Mouse (Mus musculus) erythroid progenitor cell, adult 5-6 weeks (primary cell): ENCODE data around the gene Angptl1. TPM values are rescaled to one million over a fixed set of nuclear protein-coding genes. Genes with fewer than 3 reads are reported as not detected.

Experiments used
- ATAC-seq: replicated peaks from 2 replicates; pipeline ENCODE4 v1.8.0; 2016; ENCODE audit warnings: moderate number of reproducible peaks, mild to moderate bottlenecking, moderate TSS enrichment, inconsistent platforms; ENCODE audit not compliant: poor library complexity, low FRiP score, severe bottlenecking
- total RNA-seq, 2 experiments: library from RNA; stranded (forward) in 1 of 2; stranded (reverse) in 1 of 2; fragments of 150-400 nt in 1 of 2; fragments of 186-747, 209-891 nt in 1 of 2; gene quantifications; 2 replicates each; pipeline versions ENCODE4 v1.2.3 to v1.2.4; 2015 to 2017; ENCODE audit warnings: low replicate concordance in 2 of 2

Gene Angptl1
- total RNA-seq, 2 experiments from 2014 or later, result 0.53 TPM; not detected in 1

DNA sequence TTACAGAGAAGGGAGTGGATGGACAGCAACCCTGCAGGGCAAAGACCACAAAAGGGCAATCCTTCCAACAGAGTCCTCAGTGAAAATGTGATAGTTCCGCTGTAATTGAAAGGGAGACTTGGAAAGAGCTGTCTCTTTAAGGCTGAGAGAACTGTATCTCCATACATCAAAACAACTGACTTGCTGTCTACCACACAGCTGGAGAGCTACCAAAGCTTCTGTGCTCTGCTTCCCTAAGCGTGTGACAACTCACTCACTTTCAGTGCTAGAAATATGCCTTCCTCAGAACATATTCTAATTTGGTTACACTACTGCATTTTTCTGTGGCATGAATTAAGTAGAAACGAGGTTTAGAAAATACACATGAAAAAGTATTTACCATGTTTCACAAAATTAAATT, 25.9 kb downstream of the Angptl1 start:
- ATAC-seq, result no peak

DNA sequence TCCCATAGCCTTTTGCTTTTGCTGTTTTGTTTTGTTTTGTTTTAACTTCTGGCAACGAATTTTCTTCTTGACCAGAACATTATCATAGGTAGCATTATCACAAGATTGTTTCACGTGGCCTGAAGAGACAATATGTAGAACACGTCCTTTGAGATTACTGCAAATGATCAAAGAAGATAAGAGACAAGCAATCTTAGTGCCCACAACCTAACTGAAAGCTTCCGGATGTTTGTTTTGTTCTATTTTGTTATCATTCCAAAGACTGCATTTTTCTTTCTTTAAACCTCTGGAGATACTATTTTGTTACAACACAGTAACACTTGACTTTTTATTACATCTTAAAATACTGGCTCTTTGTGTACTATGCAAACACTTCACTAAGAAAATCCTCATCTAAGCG, 31.7 kb downstream of the Angptl1 start:
- no peak for ATAC-seq

DNA sequence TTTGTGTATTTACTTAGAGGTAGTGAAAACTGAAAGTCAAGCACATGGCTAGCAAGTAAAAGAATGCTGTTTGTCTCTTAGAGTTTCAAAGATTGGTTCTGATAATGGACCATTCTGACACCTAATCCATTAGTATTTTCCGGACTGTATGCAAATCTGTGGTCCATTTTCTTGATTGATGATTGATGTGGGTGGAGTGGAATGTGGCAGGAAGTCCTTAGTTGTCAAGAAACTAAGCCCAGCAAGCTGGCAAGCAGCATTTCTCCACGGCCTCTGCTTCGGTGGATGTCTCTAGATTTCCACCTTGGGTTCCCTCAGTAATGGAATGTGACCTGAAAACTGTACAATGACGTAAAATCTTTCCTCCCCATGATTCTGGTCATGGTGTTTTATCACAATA, 32.3 kb downstream of the Angptl1 start:
- ATAC-seq, result no peak

DNA sequence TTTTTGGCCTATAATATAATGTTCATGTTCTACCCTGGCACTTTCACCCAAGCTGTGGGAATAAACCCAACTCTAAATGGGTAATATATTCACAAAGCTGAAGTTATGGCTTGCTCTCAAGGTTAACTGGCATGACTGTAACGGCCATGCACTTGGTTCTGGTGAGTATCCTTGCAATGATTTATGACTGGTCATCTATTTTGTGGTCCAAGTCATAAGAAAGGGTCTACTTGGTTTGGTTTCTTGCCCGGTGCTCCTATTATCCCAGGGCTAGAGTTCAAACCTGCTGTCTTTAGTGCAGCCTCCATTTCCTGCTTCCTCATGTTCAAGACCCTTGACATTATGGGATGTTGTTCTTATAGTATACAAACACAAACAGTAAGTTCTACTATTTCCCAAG, 46.4 kb downstream of the Angptl1 start:
- ATAC-seq, result no peak

DNA sequence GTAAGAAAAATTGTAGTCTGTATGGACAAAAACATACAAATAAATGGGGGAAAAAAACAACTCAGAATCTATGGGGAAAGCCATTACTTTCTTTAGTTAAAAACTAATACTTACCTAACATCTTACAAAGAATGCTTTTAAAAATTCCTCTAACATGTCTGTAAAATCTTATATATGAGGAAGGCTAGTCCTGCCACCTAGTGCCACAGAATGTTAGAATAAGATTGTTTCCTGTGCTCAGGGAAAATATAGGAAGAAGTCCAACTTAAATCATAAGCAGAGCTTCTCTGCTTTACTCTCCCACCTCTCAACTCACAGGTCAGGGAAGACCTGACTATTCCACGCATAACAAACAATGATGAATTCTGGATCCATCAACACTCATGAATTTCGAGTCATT, 47.5 kb downstream of the Angptl1 start:
- ATAC-seq, result no peak

DNA sequence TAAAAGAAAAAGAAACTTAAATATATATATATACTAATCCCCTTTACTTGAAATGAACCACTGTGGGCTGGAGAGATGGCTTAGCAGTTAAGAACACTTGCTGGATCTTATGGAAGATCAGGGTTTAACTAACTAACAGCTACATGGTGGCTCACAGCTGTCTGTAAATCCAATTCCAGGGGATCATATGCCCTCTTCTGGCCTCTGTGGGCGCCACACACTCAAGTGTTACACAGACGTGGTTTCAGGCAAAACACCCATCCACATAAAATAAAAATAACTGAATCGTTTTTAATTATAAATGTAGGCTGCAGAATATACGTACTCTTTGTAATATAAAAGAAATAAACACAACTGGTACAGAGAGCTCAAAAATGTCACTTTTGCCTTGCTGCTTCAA, 50.5 kb downstream of the Angptl1 start:
- ATAC-seq, result no peak; the same call in 1 of the 2 replicates

DNA sequence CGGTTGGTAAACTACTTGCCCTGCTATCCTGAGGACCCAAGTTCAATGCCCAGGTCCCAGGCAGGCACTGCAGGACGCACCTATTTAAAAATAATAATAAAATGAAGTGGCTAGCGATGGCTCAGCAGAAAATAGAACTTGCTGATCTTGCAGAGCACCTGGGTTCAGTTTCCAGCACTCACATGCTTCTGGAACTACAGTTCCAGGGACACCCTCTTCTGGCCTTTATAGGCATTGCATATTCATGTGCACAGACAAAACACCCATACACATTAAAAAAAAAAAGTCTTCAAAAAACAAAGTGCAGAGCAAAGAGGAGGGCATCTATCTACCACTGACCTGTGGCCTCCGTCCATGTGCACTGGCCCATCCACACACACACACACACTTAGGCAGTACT, 53.2 kb downstream of the Angptl1 start:
- ATAC-seq, result no peak

DNA sequence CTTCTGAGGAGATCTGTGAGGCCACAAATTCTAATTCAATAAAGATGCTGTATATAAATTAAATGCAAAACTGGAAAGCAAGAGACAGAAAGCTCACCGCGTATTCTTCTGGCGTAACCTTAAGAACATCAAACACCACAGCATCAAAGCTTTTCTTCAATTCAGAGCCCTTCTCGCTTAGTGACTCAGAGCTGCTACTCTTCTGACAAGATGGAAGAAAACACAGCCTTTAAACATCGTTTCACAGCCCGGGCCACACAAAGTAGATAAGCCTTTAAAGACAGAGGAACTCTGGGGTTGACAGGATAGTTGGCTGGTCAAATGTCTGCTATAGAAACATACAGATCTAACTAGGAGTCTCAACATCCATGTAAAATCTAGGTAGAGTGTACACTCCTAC, 63.3 kb downstream of the Angptl1 start:
- ATAC-seq, result no peak

DNA sequence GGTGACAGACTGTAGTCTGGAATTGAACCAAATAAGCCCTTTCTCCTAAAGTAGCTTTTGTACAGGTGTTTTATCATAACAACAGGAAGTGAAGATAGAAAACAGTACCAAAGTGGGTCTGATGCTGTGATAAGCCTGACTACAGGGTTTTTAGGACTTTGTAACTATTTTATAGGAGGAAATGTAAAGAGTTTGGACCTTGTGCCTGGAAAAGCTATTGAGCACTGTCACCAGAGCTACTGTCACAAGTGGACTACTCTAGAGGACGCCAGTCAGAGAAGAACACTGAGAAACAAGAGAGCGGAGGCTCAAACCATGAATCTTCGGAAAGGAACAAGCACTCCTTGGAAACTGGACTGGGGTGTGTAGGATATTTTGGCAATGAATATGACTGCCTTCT, 65.5 kb downstream of the Angptl1 start:
- ATAC-seq, result no peak

DNA sequence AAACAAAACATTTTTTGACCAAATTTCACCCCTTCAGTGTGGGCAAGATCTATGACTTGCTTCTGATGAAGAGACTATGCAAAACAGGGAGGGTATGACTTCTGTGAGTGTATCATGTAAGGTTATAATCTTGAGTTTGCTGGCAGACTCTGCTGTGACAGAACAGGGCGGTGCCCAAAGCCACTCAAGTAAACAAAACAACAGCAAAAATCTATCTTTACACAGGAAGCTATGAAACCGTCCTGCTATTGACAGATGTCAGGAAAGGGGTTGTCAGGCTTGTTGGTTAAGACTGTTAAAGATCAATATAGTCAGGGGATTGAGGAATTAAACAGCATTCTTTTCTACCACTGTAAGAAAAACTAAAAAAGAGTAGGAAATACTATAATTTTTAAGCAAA, 67.3 kb downstream of the Angptl1 start:
- ATAC-seq, result no peak

DNA sequence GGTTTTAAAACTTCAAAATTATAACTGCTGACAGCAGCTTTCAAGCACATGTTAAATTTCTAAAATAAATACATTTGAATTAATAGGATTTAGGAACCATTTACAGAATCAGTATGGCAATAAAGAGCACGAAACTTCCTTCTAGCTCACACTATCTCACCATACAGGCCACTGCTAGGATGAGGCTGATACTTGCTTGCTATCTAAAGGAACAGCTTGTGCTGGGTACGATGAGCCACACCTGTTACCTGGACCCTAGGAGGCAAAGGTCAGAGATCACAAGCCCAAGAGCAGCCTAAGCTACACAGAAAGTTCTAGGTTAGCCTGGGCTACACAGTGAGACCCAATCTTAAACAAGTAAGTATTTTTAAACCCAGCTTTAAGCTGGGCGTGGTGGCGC, 70.9 kb downstream of the Angptl1 start:
- ATAC-seq, result no peak

DNA sequence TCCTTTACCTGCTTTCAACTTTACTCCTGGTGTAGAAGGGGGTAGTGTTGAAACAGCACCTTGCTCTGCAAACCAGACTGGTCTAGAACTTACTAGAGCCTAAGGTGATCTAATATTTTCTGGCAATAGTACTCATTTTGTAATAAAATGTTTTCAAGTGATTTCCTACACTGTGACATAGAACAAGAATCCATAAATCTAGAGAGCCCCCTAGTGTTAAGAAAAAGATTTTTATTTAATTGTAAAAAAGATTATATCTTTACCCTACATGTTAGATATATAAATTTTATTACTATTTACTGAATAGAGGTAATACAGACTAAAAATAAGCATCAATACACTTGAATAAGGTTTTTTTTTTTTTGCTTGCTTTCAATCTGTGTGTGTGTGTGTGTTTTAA, 71.5 kb downstream of the Angptl1 start:
- no peak for ATAC-seq

Other genes with a start within 250 kb of the Angptl1 start
- 3.2 and 5.4 TPM in 2 replicates for gene Tor3a, start 164.2 kb upstream of the Angptl1 start, total RNA-seq (2015; ENCODE audit: low replicate concordance)
- gene Tor3a, start 164.2 kb upstream of the Angptl1 start, total RNA-seq (2017; ENCODE audit: low replicate concordance), result 4.1 and 10.4 TPM in 2 replicates
- gene Fam20b, start 119.5 kb upstream of the Angptl1 start, total RNA-seq (2015; ENCODE audit: low replicate concordance), result 23.9 and 25.6 TPM in 2 replicates
- gene Fam20b, start 119.5 kb upstream of the Angptl1 start, total RNA-seq (2017; ENCODE audit: low replicate concordance), result 39.8 and 41.6 TPM in 2 replicates
- 8.3 and 20.1 TPM in 2 replicates for gene Ralgps2, start 101.1 kb downstream of the Angptl1 start, total RNA-seq (2015; ENCODE audit: low replicate concordance)
- gene Ralgps2, start 101.1 kb downstream of the Angptl1 start, total RNA-seq (2017; ENCODE audit: low replicate concordance), result 3.9 and 18.2 TPM in 2 replicates